Mouse (Mus musculus) activated CD4-positive, CD25-positive, alpha-beta regulatory T cell, adult 4 months (primary cell): ENCODE measurements around the gene Abca7. TPM values are rescaled to one million over a fixed set of nuclear protein-coding genes. Genes with fewer than 3 reads are reported as not detected.

ENCODE experiments used
- ATAC-seq: one replicate; pipeline ENCODE4 v1.8.0; 2017
- polyA plus RNA-seq, 2 experiments: library from polyadenylated mRNA; unstranded; fragments of 100-300 nt; shearing (Covaris generic); gene quantifications; one replicate each; pipeline ENCODE4 v1.2.1; 2017

Gene Abca7
- polyA plus RNA-seq, 2 experiments from 2014 or later: 13.2 to 17.0 TPM

DNA sequence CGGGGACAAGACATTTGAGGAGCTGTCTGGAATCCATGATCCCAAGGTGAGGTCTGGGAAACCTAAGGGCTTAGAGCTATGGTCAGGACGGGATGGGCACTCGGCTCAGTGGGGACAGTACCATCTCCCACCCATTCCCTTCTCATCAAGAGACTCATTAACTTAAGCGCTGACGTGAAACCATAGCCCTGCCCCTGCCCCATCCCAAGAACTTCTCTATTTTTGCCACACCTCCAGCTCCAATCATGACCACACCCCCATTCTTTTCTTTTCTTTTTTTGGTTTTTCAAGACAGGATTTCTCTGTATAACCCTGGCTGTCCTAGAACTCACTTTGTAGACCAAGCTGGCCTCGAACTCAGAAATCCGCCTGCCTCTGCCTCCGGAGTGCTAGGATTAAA, 21.6 kb upstream of the Abca7 start:
- ATAC-seq: no peak

DNA sequence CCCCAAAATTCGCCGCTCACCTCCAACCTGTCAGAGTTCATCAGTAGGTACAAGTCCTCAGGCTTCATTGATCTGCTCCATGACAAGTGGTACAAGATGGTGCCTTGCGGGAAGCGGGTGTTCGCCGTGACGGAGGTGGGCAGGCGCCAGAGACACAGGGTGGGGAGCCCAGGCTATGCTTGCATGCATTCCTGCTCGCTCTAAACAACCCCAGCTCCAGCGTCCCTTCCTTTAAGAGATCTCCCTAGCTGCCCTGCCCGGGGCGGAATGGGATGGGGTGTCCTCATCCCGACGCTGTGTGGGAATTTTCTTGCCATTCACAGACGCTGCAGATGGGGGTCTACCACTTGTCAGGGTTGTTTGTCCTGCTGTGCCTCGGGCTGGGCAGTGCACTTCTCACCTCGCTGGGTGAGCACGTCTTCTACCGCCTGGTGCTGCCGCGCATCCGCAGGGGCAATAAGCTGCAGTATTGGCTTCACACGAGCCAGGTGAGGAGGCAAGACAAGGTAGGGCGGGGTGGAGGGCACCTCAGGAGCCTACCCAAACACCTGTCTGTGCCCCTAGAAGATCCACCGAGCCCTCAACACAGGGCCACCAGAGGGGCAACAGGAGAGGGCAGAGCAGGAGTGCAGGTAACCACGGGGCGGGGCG, 20.1 kb upstream of the Abca7 start:
- ATAC-seq: no peak

DNA sequence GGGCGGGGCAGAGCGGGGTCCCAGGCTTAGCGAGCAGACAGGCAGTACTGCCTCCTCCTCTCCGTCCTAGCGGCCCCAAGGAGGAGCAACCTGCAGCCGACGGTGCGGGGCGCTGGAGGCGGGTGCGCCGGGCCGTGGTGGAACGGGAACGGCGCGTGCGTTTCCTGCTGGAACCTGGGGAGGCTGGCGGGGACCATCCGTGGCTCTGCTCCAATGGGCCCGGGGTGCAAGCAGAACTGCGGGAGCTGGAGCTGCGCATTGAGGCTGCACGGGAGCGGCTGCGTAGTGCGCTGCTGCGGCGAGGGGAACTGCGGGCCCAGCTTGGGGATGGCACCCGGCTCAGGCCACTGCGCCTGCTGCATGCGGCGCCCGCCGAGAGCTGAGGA, 19.6 kb upstream of the Abca7 start:
- ATAC-seq: no peak

DNA sequence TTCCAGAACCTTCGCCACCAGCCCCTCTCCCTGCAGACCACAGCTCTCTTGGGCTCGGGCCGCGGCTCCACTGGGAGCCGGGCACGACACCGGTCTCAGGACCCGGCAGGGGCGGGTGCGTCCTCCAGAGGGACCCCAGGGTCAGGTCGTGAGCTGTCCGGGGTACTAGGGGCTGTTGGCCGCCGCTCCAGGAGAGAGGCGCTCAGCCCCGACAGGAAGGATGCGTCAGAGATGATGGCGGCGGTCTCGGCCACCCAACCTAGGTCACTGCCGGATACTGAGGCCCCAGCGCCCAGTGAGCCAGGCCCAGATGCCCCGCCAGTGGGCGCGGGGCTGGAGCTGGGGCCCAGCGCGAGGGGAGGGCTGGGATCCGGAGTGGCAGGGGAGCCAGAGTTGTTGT, 19.0 kb upstream of the Abca7 start:
- ATAC-seq: no peak

DNA sequence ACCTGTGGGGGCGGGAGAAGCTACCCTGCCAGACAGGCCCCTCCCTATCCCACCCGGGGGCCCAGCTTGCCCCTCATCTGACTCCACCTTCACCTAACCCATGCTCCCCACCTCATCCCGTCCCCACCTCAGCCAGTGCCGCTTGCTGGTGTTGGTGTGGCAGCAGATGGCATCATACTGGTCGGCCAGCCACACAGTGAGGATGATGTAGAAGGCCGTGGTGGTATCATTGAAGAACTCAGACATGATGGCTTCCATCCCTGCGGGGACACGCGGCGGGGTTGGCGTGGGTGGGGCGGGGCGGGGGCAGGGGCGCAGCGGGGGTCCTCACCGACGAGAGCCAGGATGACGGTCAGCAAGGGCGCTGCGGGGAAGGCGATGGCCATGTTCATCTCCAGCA, 18.2 kb upstream of the Abca7 start:
- ATAC-seq: no peak

DNA sequence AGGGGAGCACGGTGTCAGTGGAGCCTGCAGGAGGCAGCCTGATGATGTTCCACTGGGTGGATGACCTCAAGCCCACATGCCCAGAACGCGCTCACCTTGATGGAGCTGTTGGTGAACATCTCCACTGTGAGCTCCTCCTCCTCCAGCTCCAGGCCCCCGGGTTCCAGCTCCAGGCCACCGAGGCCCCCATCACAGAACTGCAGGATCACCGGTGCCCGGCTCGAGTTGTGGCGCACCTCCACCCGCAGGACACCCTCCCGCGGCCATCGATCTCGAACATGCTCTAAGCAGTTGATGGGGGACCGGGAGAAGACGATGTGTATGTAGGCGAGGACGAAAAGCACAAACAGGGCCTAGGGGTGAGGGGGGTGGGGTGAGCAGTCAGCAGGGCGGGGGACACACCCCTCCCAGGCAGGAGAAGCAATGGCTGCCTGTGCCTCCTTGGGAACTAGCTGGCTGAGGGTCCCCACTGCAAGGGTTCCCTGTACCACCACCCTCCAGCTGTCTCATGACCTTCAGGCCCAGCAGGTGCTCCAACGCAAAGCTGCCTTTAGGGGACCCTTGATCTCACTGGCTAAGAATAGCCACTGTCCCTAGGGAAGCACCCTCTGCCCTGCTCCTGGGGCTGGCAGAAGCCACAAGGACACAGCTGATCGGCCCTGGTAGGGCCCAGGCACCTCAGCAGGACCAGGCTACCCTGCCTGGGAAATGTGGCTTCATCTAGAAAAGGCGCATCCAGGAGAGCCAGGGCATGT, 16.7 kb upstream of the Abca7 start:
- no peak for ATAC-seq

DNA sequence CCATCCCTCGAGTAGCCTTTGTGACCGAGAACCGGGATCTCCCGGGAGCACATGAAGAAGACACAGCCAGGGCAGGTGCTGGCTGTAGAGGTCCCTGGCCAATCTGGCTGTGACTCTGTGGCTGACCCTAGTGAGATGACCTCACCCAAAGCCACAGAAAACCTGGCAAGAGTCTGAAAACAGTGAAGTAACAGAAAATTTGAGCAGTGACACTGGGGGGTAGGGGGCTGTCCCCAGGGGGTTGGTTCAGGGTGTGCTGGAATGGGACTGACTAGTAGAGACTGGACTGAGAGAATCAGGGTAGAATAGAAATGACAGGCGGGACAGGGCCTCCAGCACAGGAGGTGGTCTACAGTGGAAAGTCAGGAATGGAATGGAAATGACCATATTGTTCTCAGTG, 13.1 kb upstream of the Abca7 start:
- no peak for ATAC-seq

DNA sequence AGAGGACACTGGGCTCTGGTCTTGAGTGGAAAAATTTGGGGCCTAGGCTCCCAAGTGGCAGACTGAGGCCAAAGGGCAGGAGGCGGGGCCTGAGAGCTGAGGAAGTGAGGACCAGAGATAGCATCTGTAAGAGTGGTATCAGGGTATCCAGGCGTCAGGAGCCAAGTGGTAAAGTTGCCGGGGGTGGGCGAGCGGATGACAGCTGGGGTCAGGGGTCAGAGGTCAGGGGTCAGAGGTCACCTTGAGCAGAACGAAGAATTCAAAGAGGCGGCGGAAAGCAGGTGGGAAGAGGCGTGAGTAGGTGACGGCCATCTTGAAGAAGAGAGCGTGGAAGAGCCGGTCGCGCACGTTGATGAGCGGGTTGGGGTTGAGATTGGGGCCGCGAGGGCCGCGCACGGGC, 12.6 kb upstream of the Abca7 start:
- no peak for ATAC-seq

DNA sequence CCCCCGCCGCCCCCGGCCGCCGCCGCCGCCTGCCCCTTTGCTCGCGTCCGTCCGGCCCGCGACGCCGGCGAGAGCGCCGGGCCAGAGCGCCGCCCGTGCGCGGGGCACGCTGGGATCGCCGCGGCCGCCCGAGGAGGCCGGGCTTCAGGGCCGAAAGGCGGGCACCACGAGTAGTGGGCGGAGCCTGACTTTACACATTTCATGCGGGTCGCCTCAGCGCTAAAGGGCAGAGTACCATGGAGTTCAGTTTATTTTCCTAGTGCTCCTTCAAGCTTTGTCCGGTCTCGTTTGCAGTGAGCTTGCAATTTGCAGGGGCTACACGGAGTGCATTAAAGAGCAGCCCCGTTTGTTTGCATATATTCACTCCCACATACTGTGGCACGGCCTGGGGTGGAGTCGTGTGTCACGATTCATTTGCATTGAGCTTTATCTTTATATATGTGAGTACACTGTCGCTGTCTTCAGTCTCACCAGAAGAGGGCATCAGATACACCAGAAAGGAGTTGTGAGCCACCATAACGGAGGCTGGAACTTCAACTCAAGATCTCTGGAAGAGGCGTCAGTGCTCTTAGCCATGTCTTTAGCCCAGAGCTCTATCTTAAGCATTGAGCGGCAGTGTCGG, 12.0 kb upstream of the Abca7 start, which contains the start of gene Tmem259:
TSS of gene Tmem259 (minus strand) at position 136 of the 622 bp plus-strand sequence.
- ATAC-seq: peak; percentile 60

DNA sequence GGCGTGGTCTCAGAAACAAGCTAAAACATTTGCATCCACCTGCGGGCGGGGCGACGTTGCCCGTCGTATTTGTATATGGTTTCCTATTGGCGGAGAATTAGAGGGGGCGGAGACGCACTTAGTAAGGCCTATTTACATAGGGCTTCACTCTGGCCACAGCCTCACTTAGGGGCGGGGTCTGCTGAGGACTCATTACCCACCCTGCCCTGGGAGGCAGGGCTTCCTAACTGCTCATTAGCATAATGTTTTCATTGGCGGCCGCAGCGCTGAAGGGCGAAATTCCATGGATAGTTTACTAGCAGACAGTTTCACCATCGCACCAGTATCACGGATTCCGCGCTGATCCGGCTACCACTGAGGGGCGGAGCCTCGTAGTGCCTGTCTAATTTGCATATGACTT, 11.4 kb upstream of the Abca7 start:
- peak; percentile 78 for ATAC-seq

DNA sequence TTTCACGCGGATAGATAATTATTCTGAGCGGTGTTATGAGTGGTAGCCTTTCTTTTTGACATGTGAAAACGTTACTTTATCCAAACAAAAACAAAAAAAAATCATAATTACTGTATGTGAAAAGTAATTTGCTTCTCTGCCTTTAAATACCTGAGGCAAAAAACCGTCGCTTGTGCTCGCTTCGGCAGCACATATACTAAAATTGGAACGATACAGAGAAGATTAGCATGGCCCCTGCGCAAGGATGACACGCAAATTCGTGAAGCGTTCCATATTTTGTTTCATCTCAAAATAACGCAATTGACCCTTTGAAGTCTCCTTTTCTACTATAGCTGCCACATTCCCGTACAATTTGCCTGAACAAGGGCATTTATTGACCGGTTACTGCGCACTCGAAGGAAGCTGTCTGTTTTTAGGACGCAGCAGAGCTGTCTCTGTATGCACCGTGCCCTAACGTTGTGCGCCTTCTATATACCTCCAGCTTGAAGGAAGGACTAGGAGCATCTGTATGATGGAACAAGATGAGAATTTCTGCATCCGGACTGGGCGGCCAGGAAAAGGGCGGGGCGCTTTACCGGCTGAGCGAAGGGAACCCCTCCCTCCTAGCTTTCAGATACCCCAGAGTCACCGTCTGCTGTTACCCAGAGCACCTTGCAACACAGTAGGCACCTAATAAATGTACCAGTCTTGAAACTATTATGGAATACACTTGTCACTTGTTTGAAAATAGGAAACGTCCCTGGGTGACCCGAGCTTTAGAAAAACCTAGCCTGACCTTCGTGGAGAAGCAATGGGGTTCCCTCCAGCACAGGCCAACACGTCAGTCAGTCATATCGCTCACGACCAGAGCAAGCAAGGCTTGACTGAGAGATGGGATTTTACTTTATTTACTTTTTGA, 10.7 kb upstream of the Abca7 start:
- ATAC-seq: peak; percentile 6

DNA sequence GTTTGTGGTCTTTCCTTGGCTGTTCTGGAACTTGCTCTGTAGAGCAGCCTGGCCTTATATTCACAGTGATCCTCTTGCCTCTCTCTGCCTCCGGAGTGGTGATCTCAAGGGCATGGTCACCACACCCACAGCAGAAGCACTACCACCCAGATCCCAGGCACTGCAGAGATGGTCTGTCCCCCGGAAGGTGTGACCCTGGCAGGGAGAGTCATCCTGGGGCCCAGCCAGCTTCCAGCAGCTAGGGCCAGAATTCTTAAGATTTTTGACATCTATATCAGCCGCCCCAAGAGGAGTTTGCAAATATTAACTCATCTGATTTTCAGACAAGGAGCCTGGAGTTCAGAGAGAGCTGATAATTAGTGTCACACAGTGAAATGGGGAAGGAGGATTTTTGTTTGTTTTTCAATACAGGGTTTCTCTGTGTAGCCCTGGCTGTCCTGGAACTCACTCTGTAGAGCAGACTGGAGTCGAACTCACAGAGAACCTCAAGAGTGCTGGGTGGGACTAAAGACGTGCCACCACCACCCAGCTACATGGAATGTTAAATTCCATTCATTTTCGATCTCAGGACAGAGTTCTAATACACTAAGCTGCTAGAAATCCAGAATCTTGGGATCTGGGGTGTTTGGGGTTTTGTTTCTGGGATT, 9.9 kb upstream of the Abca7 start:
- no peak for ATAC-seq

DNA sequence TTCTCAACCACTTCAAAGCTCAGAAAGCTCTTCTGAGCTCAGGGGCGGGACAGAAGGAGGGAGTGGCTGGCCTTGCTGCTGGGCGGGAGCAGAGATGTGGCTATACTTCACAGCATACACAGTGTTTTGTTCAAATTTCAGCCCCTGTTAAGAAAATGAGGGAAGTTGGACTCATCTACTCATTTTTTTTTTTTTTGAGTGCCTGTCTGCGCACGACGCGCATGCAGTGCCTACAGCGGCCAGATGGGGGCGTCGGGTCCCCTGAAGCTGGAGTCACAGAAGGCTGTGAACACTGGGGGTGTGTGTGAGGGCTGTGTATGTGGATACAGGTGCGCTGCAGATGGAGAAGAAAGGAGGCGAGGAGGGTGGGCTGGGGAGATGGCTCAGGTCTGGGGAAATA, 9.3 kb upstream of the Abca7 start:
- ATAC-seq: no peak

DNA sequence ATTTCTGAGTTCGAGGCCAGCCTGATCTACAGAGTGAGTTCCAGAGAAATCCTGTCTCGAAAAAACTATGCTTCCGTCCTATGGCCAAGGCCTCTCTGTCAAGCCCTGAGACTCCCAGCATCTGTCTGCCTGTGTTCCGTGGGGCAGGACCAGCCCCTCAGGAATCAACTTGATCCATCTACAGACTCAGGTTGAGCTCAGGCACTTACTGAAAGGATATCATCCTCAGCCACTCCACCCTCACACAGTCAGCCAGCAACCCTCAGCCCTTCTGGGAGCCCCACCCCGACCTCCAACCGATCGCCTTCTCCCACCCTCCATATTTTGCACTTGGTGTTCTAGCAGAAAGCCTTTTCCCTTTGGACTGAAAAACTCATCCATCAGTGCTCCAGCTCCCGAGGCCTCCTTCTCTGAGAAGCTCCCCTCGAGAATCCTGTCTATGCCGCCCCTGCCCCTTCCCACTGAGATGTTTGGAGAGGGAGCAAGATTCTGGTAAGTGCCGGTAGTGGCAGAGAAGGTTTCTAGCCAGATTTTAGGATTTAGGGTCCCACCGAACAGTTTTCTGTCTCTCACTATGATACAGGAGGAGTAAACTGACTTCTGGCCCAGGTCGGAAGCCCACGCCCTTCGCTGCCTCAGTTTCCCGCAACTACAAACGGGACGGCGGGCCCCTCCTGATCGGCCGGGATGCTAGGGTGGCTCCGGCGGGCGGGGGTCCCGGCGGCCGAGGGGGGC, 8.4 kb upstream of the Abca7 start:
- ATAC-seq: no peak

DNA sequence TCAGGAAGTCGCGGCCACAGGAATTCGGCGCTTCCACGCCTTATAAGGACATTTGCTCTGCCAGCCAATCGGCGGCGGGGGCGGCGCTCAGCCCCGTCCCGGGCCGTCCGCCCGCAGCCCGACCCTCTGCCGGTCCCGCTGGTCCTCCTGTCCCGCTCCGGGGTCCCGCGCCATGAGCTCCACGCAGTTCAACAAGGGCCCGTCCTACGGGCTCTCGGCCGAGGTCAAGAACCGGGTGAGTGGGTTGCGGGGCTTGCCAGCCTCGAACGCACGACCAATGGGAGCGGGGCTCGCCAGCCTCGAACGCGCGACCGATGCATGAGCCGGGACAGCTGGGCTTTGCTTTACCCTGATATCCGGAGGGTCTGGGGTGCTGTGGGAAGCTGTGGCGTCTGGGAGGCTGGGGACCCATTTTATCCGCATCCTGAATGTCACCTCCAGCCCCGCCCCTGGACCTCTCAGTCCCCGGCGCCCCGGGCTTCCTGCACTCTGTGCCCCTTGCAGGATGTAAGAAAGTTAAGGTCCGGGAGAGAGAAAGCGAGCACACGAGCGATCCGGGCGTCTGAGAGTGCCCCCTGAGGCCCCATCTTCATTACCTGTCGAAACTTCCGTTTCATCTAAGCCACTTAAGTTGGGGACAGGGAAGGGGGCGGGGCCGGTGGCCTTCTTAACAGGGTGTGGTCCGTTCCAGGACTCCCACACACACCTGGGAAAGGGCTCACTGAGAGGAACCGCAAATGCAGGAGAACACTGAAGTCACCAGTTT, 7.6 kb upstream of the Abca7 start, which contains the start of gene Cnn2:
TSS of gene Cnn2 (plus strand) at position 79 of the 766 bp plus-strand sequence.
- peak; percentile 2 for ATAC-seq

DNA sequence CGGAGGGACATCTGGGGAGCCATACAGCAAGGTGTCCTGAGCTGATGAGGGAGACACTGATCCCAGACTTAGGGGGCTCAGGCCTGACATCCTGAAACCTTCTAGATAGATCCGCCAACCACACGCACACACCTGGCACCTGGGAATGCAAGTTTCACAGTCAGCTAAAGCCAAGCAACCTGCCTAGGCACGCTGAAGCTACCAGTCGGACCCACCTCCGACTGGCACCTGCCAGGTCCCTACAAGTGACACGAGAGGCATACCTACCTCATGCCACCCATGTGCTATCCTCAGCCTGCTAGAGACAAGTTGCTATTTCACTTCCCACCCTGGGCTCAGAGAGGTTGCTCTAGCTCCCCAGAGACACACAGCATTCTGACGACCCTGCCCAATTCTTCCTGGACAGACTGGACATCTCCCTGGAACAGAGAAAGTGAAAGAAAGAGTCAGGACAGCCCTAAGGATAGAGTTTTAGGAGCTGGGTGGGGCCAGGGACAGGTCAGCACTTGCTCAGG, 7.0 kb upstream of the Abca7 start:
- no peak for ATAC-seq

DNA sequence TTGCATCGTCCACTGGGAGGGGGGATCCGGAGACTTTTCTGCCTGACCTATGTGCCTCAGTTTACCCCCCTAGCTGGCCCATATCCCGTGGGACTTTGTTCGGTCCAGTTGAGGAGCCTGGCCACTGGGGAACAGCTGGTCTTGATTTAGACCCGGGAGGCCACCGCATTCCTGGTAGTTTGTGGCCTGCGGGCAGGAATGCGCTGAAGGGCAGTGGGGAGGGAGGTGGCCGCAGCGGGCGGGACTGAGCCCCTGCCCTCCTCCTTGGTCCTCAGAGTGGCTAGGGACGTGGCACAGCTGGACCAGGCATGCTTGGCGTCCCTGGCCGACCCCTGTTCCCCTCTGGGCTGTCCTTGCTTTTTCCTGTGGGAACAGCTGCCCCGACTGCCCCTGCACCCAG, 6.4 kb upstream of the Abca7 start:
- ATAC-seq: no peak

DNA sequence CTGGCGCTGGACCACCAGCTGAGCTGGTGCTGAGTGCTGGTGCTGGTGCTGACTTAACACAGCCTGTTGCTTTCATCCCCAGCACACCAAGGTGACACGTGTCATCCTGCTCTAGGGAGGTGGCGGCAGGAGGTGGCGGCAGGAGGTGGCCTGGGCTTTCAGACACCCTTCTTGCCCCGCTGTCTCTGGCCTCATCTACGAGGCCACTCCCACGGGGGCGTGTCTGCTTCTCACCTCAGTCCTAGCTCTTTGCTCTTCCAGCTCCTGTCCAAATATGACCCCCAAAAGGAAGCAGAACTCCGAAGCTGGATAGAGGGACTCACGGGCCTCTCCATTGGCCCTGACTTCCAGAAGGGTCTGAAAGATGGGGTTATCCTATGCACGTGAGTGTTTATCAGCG, 5.2 kb upstream of the Abca7 start:
- ATAC-seq: no peak

DNA sequence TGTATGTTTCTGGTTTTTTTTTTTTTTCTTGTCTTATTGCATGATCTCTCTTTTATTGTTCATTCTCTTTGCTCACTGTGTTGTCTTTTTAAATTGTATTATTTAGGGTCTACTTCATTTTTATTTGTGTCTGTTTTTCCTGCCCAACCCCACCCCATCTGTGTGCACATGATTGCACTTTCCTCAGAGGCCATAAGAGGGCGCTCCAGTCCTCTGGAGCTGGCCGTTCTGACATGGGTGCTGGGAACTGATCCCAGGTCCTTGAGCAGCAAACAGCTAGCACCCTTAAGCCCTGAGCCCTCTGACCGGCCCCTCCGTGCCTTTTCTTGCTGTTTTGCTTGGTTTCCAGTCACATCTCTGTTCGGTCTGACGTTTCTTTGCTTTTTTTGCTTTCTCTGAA, 4.7 kb upstream of the Abca7 start:
- no peak for ATAC-seq

DNA sequence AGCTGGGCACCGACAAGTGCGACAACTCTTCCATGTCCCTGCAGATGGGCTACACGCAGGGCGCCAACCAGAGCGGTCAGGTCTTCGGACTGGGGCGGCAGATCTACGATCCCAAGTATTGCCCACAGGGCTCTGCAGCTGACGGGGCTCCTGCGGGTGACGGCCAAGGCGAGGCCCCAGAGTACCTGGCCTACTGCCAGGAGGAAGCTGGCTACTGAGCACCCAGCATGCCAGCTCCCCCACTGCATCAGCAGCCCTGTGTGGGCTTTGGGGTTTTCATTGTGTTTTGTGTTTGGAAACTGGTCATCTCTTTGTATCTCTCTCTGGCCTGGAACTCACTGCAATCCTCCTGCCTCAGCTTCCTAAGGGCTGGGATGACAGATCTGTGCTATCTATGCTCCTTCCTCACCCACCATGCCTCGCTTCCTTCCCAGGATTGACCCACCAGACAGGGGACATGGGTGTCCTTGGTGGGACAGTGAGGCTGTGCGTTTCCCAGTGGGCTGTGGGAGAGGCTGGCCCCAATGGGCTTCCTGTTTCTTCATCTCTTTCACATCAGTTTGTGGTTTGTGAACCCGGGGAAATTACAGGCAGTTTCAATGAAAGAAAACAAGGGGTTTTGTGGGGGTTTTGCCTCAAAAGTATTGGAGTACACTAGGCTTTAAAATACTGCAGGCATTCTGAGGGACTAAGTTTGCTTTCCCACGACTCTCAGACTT, 1.7 kb upstream of the Abca7 start:
- no peak for ATAC-seq
